Mouse (Mus musculus) limb, embryonic 11.5 days (tissue): ENCODE data around the gene Hacl1. TPM values are rescaled to one million over a fixed set of nuclear protein-coding genes. Genes with fewer than 3 reads are reported as not detected.

Source experiments
- ATAC-seq: fragments of 200-750 bp; cut with Nextera tagmentation; 2 replicates; pipeline ENCODE4 v1.8.0; 2017; ENCODE audit warnings: low read depth; ENCODE audit not compliant: insufficient number of reproducible peaks, low FRiP score, low TSS enrichment
- DNase-seq: peaks from one replicate; pipeline ENCODE4 v3.0.0-alpha.2; 2015; ENCODE audit warnings: low spot score
- H3K27ac ChIP-seq: fragments of 300-500 bp; sonication (generic); replicated peaks from 2 replicates; pipeline ENCODE4 v1.5.1; 2014; ENCODE audit warnings: low read depth, mild to moderate bottlenecking, low read length
- H3K27me3 ChIP-seq: fragments of 300-500 bp; sonication (generic); 2 replicates; pipeline ENCODE4 v1.6.1; 2014; ENCODE audit warnings: mild to moderate bottlenecking, low read length, mixed read lengths; ENCODE audit not compliant: control insufficient read depth, insufficient read depth
- H3K36me3 ChIP-seq: fragments of 300-500 bp; sonication (generic); 2 replicates; pipeline ENCODE4 v1.6.1; 2014; ENCODE audit warnings: mild to moderate bottlenecking, low read length, moderate library complexity, mixed read lengths; ENCODE audit not compliant: control insufficient read depth, insufficient read depth
- H3K4me1 ChIP-seq: fragments of 300-500 bp; sonication (generic); 2 replicates; pipeline ENCODE4 v1.6.1; 2014; ENCODE audit warnings: low read length, mixed read lengths; ENCODE audit not compliant: control insufficient read depth, insufficient read depth
- H3K4me2 ChIP-seq: fragments of 300-500 bp; sonication (generic); 2 replicates; pipeline ENCODE4 v1.6.1; 2014; ENCODE audit warnings: low read depth, mild to moderate bottlenecking, moderate library complexity; ENCODE audit not compliant: severe bottlenecking
- H3K4me3 ChIP-seq: fragments of 300-500 bp; sonication (generic); 2 replicates; pipeline ENCODE4 v1.5.1; 2014; ENCODE audit warnings: low read depth, low read length
- H3K9ac ChIP-seq: fragments of 300-500 bp; sonication (generic); 2 replicates; pipeline ENCODE4 v1.6.1; 2014; ENCODE audit warnings: mild to moderate bottlenecking, low read length
- H3K9me3 ChIP-seq: fragments of 300-500 bp; sonication (generic); 2 replicates; pipeline ENCODE4 v1.6.1; 2016; ENCODE audit warnings: low read length; ENCODE audit not compliant: control insufficient read depth
- WGBS: fragments of 180-500 bp; shearing (Covaris S2); extraction: QIAGEN DNeasy Blood & Tissue Kit; methylation state at CpG from one replicate; pipeline ENCODE4 v1.1.7; 2014; 5-methylcytosine and 5-hydroxymethylcytosine counted together
- polyA plus RNA-seq: library from polyadenylated mRNA; unstranded; fragments of >200 nt; fragmentation: Nextera tagmentation; extraction: Ambion mirVana; gene quantifications from 2 replicates; pipeline ENCODE4 v1.2.1, GENCODE M21; 2014

The Hacl1 gene
- polyA plus RNA-seq, 1 experiment from 2014 or later, result 10.9 TPM

GRCm38 (mm10) chr14:31640346-31640889 lies 668 bp downstream of the Hacl1 start, which contains the start of gene Gm49387:
Gene Gm49387, minus strand, starts transcription at chr14:31640878.
- Histone ChIP-seq H3K36me3 (no peaks in the 10 kb centered on the region), H3K4me2 (peak within 1 kb of the TSS; percentile 83), H3K4me1 (no peaks in the 10 kb centered on the region), H3K9me3 (no peaks in the 10 kb centered on the region), H3K27ac (no peak within 1 kb of the TSS), H3K27me3 (no peaks in the 10 kb centered on the region), H3K4me3 (peak within 1 kb of the TSS; percentile 45), H3K9ac (peak within 1 kb of the TSS; percentile 60)
- ATAC-seq, result peak; percentile 32
- 4% methylated on average over 26 of the region's 26 CpGs for WGBS
- no peak for DNase-seq

GRCm38 (mm10) chr14:31630677-31631076 lies 10.4 kb downstream of the Hacl1 start:
- no peaks in the 10 kb centered on the region for H3K9me3 ChIP-seq
- no peak overlapping the region for H3K4me3 ChIP-seq
- H3K9ac ChIP-seq, result no peak overlapping the region
- H3K27ac ChIP-seq, result no peak overlapping the region
- no peak overlapping the region for H3K4me2 ChIP-seq
- ATAC-seq, result no peak
- no peaks in the 10 kb centered on the region for H3K27me3 ChIP-seq
- WGBS, result 87% methylated on average over 7 of the region's 7 CpGs
- no peaks in the 10 kb centered on the region for H3K4me1 ChIP-seq
- H3K36me3 ChIP-seq, result no peaks in the 10 kb centered on the region
- DNase-seq, result no peak

- Histone ChIP-seq H3K4me3 (no peak overlapping the region), H3K4me2 (no peak overlapping the region), H3K4me1 (no peaks in the 10 kb centered on the region), H3K27ac (no peak overlapping the region), H3K9ac (no peak overlapping the region), H3K9me3 (no peaks in the 10 kb centered on the region), H3K27me3 (no peaks in the 10 kb centered on the region), H3K36me3 (no peaks in the 10 kb centered on the region)
- 85% methylated on average over 12 of the region's 12 CpGs for WGBS
- DNase-seq (no peak), ATAC-seq (no peak)
Observed at GRCm38 (mm10) chr14:31622748-31623147, 18.3 kb downstream of the Hacl1 start.

- 89% methylated on average over 9 of the region's 9 CpGs for WGBS
- no peaks in the 10 kb centered on the region for H3K9me3 ChIP-seq
Observed at GRCm38 (mm10) chr14:31620591-31621223, 20.4 kb downstream of the Hacl1 start.

GRCm38 (mm10) chr14:31617997-31618396 lies 23.1 kb downstream of the Hacl1 start:
- no peaks in the 10 kb centered on the region for H3K4me1 ChIP-seq
- H3K36me3 ChIP-seq, result no peaks in the 10 kb centered on the region
- no peaks in the 10 kb centered on the region for H3K27me3 ChIP-seq
- no peak overlapping the region for H3K4me3 ChIP-seq
- H3K4me2 ChIP-seq, result no peak overlapping the region
- no peak overlapping the region for H3K27ac ChIP-seq
- DNase-seq, result no peak
- H3K9me3 ChIP-seq, result no peaks in the 10 kb centered on the region
- ATAC-seq, result no peak
- 83% methylated on average over 3 of the region's 3 CpGs for WGBS
- no peak overlapping the region for H3K9ac ChIP-seq

More at GRCm38 (mm10) chr14:31620591-31621223, 20.4 kb downstream of the Hacl1 start:
- no peak for DNase-seq
- Histone ChIP-seq H3K4me3 (no peak overlapping the region), H3K4me1 (no peaks in the 10 kb centered on the region), H3K27me3 (no peaks in the 10 kb centered on the region), H3K4me2 (no peak overlapping the region), H3K9ac (no peak overlapping the region), H3K36me3 (no peaks in the 10 kb centered on the region), H3K27ac (no peak overlapping the region)
- ATAC-seq, result no peak

GRCm38 (mm10) chr14:31617204-31617603 lies 23.9 kb downstream of the Hacl1 start:
- ATAC-seq, result no peak
- no peak overlapping the region for H3K27ac ChIP-seq
- 93% methylated on average over 9 of the region's 9 CpGs for WGBS

GRCm38 (mm10) chr14:31613671-31614070 lies 27.4 kb downstream of the Hacl1 start:
- ATAC-seq, result no peak
- Histone ChIP-seq H3K27ac (no peak overlapping the region), H3K4me1 (no peaks in the 10 kb centered on the region), H3K9ac (no peak overlapping the region), H3K4me3 (no peak overlapping the region), H3K9me3 (no peaks in the 10 kb centered on the region), H3K4me2 (no peak overlapping the region), H3K36me3 (no peaks in the 10 kb centered on the region), H3K27me3 (no peaks in the 10 kb centered on the region)
- 90% methylated on average over 5 of the region's 5 CpGs for WGBS
- no peak for DNase-seq

More at GRCm38 (mm10) chr14:31617204-31617603, 23.9 kb downstream of the Hacl1 start:
- Histone ChIP-seq H3K4me2 (no peak overlapping the region), H3K27me3 (no peaks in the 10 kb centered on the region), H3K36me3 (no peaks in the 10 kb centered on the region), H3K4me3 (no peak overlapping the region), H3K9ac (no peak overlapping the region), H3K4me1 (no peaks in the 10 kb centered on the region), H3K9me3 (no peaks in the 10 kb centered on the region)
- no peak for DNase-seq

GRCm38 (mm10) chr14:31611986-31612385 lies 29.1 kb downstream of the Hacl1 start:
- Histone ChIP-seq H3K4me3 (no peak overlapping the region), H3K27ac (no peak overlapping the region), H3K9ac (no peak overlapping the region), H3K9me3 (no peaks in the 10 kb centered on the region), H3K4me1 (no peaks in the 10 kb centered on the region), H3K36me3 (no peaks in the 10 kb centered on the region), H3K4me2 (no peak overlapping the region), H3K27me3 (no peaks in the 10 kb centered on the region)
- no peak for DNase-seq
- ATAC-seq, result no peak
- WGBS, result 69% methylated on average over 4 of the region's 4 CpGs
